Mouse (Mus musculus): ENCODE results near the gene Sec22c. TPM values are rescaled to one million over a fixed set of nuclear protein-coding genes. Genes with fewer than 3 reads are reported as not detected.

Gene Sec22c
- polyA plus RNA-seq, 1 experiment from 2014 or later: 4.7 TPM

DNA sequence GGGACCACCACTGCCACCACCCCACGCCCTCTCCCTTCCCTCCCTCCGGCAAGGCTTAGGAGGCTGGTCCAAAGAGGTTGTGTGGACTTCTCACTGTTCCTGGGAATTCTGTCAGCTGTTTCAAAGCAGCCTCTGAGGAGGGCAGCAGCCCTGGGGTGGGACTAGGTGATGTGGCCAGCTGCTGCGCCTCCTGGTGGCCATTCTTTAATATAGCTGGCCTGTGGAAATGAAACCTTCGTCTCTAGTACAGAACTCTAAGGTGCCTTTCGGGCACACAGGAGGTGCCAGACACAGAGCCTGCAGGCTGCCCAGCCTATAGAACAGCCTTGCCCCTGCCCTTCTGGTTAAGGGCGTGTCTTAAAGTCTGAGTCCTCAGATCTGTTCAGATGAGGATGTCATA, 25.7 kb downstream of the Sec22c start:
- H3K36me3 ChIP-seq (ENCODE audit: control insufficient read depth, insufficient read depth, low read length): no peaks in the 10 kb centered on the region
- 19% methylated on average over 6 of the region's 6 CpGs for WGBS
- peaks cover 3% of the 10 kb centered on the region; the same call in 1 of the 2 replicates for H3K27me3 ChIP-seq (replicated peaks; ENCODE audit: control insufficient read depth, insufficient read depth, low read length)
- H3K9ac ChIP-seq (ENCODE audit: low read depth, low read length): no peak overlapping the region
- H3K27ac ChIP-seq (ENCODE audit: low read depth, low read length): no peak overlapping the region
- H3K4me3 ChIP-seq (ENCODE audit: low read depth, low read length): no peak overlapping the region
- no peak for DNase-seq (ENCODE audit: low spot score)
- H3K4me1 ChIP-seq (replicated peaks; ENCODE audit: control insufficient read depth, insufficient read depth, low read length): peaks cover 8% of the 10 kb centered on the region; the same call in 1 of the 2 replicates
- peak; percentile 60 for ATAC-seq (replicated peaks; ENCODE audit: low FRiP score)
- H3K4me2 ChIP-seq: no peak overlapping the region
- no peaks in the 10 kb centered on the region for H3K9me3 ChIP-seq (ENCODE audit: control insufficient read depth, low read length)

DNA sequence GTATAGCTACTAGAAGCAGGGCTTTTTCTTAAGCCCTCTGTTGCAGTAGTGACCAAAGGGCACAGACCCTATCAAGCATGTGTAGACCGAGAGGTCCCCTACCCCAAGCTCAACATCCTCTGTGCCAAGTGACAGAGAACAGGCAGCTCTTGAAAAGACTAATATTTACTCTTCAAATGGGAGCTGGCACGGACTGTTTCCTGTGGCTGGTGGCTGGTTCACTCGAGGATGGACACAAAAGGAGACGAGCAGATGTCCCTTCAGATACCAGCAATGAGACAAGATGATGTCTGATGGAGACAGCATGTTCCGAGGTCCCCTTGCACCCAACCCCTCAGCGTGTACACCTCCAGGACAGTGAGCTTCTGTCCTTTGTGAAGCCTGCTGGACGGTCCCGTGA, 27.8 kb downstream of the Sec22c start:
- Histone ChIP-seq H3K27ac (ENCODE audit: low read depth, low read length) (no peak overlapping the region), H3K4me2 (no peak overlapping the region), H3K9me3 (ENCODE audit: control insufficient read depth, low read length) (no peaks in the 10 kb centered on the region), H3K27me3 (replicated peaks; ENCODE audit: control insufficient read depth, insufficient read depth, low read length) (peaks cover 3% of the 10 kb centered on the region; the same call in 1 of the 2 replicates), H3K9ac (ENCODE audit: low read depth, low read length) (no peak overlapping the region), H3K4me3 (ENCODE audit: low read depth, low read length) (no peak overlapping the region), H3K36me3 (ENCODE audit: control insufficient read depth, insufficient read depth, low read length) (no peaks in the 10 kb centered on the region), H3K4me1 (replicated peaks; ENCODE audit: control insufficient read depth, insufficient read depth, low read length) (peaks cover 12% of the 10 kb centered on the region)
- ATAC-seq (replicated peaks; ENCODE audit: low FRiP score) (no peak), DNase-seq (ENCODE audit: low spot score) (no peak)
- WGBS: 41% methylated on average over 8 of the region's 8 CpGs

DNA sequence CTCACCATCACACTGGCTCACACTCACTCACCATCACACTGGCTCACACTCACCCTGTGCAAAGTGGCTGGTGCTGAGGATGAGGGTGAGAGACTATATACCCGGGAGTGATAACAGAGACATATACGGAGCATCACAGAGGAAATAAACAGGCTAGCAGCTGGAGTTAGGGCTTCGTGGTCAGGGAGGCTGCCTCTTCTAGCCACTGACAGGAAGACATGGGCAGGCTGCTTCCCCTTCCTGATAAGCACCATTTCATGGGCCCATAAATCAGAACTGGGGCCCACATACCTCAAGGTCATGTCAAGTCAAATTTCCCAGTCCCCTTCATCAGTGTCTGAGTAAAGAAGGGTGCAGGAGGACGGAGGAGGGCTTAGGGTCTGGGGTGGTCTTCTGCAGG, 28.2 kb downstream of the Sec22c start:
- no peaks in the 10 kb centered on the region for H3K9me3 ChIP-seq (ENCODE audit: control insufficient read depth, low read length)
- ATAC-seq (replicated peaks; ENCODE audit: low FRiP score) (no peak), DNase-seq (ENCODE audit: low spot score) (no peak)
- no peak overlapping the region for H3K4me3 ChIP-seq (ENCODE audit: low read depth, low read length)
- H3K36me3 ChIP-seq (ENCODE audit: control insufficient read depth, insufficient read depth, low read length): no peaks in the 10 kb centered on the region
- H3K27me3 ChIP-seq (replicated peaks; ENCODE audit: control insufficient read depth, insufficient read depth, low read length): peaks cover 3% of the 10 kb centered on the region; the same call in 1 of the 2 replicates
- WGBS: 16% methylated on average over 4 of the region's 4 CpGs
- H3K4me1 ChIP-seq (replicated peaks; ENCODE audit: control insufficient read depth, insufficient read depth, low read length): peaks cover 16% of the 10 kb centered on the region
- no peak overlapping the region for H3K4me2 ChIP-seq
- no peak overlapping the region for H3K9ac ChIP-seq (ENCODE audit: low read depth, low read length)
- no peak overlapping the region for H3K27ac ChIP-seq (ENCODE audit: low read depth, low read length)

DNA sequence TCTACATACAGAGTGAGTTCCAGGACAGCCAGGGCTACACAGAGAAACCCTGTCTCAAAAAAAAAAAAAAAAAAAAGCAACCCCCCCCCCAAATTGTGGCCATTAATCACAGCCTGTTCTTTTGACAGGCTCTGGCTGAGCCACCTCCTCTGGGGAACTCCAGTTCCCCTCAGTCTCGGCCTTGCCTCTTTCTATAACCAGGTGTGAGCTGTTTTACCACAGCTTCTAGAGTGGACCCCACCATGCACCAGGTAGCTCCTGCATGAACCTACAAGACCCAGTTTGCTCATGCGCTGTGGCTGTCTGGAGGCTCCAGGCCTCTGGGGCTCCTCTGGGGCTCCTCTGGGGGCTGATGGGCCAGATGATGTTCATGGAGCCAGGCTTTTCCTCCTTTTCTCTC, 29.7 kb downstream of the Sec22c start:
- 73% methylated on average over 2 of the region's 2 CpGs for WGBS
- H3K4me3 ChIP-seq (ENCODE audit: low read depth, low read length): no peak overlapping the region
- H3K27ac ChIP-seq (ENCODE audit: low read depth, low read length): no peak overlapping the region
- DNase-seq (ENCODE audit: low spot score): no peak
- H3K27me3 ChIP-seq (replicated peaks; ENCODE audit: control insufficient read depth, insufficient read depth, low read length): peaks cover 6% of the 10 kb centered on the region
- H3K4me1 ChIP-seq (replicated peaks; ENCODE audit: control insufficient read depth, insufficient read depth, low read length): peaks cover 20% of the 10 kb centered on the region
- H3K36me3 ChIP-seq (ENCODE audit: control insufficient read depth, insufficient read depth, low read length): no peaks in the 10 kb centered on the region
- H3K9ac ChIP-seq (ENCODE audit: low read depth, low read length): no peak overlapping the region
- H3K9me3 ChIP-seq (ENCODE audit: control insufficient read depth, low read length): no peaks in the 10 kb centered on the region
- H3K4me2 ChIP-seq: no peak overlapping the region
- no peak for ATAC-seq (replicated peaks; ENCODE audit: low FRiP score)

DNA sequence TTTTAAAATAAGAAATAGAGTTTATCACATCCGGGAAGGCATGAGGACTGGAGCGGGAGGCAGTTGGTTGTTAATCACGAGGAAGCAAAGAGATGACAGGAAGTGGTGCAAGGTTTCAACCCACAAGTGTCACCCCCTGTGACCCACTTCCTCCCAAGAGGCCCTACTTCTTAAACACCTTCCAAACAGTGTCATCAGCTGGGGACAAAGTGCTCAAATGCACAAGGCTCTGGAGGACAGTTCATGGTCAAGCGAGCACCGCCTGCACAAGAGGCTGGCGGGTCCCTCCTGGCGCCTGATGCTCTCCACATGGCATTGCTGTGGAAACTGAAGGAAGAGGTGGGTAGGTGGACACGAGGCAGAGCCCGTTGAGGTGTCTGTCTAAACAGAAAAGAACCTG, 30.3 kb downstream of the Sec22c start:
- Histone ChIP-seq H3K36me3 (ENCODE audit: control insufficient read depth, insufficient read depth, low read length) (no peaks in the 10 kb centered on the region), H3K4me3 (ENCODE audit: low read depth, low read length) (no peak overlapping the region), H3K27ac (ENCODE audit: low read depth, low read length) (no peak overlapping the region), H3K9me3 (ENCODE audit: control insufficient read depth, low read length) (no peaks in the 10 kb centered on the region), H3K4me2 (no peak overlapping the region), H3K9ac (ENCODE audit: low read depth, low read length) (no peak overlapping the region), H3K4me1 (replicated peaks; ENCODE audit: control insufficient read depth, insufficient read depth, low read length) (peaks cover 20% of the 10 kb centered on the region), H3K27me3 (replicated peaks; ENCODE audit: control insufficient read depth, insufficient read depth, low read length) (peaks cover 10% of the 10 kb centered on the region)
- 58% methylated on average over 9 of the region's 9 CpGs for WGBS
- DNase-seq (ENCODE audit: low spot score) (no peak), ATAC-seq (replicated peaks; ENCODE audit: low FRiP score) (no peak)

DNA sequence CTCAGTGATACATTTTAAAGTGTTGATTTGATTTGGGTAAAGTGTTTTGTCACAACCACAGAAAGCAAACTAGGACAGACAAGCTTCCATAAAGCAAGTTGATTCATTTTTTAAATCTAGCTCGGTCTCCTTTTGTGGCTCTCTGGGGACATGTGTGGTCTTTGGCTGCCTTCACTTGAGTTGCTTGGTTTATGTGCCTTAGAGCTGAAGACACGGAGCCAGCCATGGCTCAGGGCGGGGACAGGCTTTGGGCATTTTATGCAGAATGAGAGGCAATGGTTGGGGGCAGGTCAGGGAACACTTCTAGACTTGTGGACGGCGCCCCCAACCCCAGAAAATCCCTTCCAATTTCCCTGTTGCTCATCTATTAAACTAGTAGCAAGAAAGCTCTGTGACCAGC, 31.6 kb downstream of the Sec22c start:
- no peak overlapping the region for H3K4me2 ChIP-seq
- H3K4me3 ChIP-seq (ENCODE audit: low read depth, low read length): no peak overlapping the region
- no peaks in the 10 kb centered on the region for H3K36me3 ChIP-seq (ENCODE audit: control insufficient read depth, insufficient read depth, low read length)
- ATAC-seq (replicated peaks; ENCODE audit: low FRiP score): no peak
- H3K9ac ChIP-seq (ENCODE audit: low read depth, low read length): no peak overlapping the region
- H3K4me1 ChIP-seq (replicated peaks; ENCODE audit: control insufficient read depth, insufficient read depth, low read length): peaks cover 20% of the 10 kb centered on the region
- no peak for DNase-seq (ENCODE audit: low spot score)
- no peak overlapping the region for H3K27ac ChIP-seq (ENCODE audit: low read depth, low read length)
- peaks cover 23% of the 10 kb centered on the region for H3K27me3 ChIP-seq (replicated peaks; ENCODE audit: control insufficient read depth, insufficient read depth, low read length)
- H3K9me3 ChIP-seq (ENCODE audit: control insufficient read depth, low read length): no peaks in the 10 kb centered on the region
- WGBS: 86% methylated on average over 5 of the region's 5 CpGs

DNA sequence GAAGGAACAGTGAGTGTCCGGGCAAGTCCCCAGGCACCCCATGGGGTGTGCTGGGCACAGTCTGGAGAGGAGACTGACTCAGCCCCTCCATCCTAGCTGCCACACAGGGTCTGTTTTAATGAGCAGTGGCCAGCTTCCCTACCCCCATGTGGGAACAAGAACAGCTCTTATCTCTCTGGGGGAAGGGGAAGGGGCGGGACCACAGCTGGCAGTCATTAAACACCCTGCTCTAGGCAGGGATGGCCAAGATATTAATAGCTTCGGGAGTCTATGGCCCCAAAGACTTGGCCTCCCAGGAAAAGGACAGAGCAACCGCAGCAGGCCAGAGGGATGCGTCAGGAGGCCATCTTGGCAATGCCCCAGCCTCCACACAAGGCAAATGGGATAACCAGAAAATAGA, 33.0 kb downstream of the Sec22c start:
- Histone ChIP-seq H3K9ac (ENCODE audit: low read depth, low read length) (no peak overlapping the region), H3K4me3 (ENCODE audit: low read depth, low read length) (no peak overlapping the region), H3K27ac (ENCODE audit: low read depth, low read length) (no peak overlapping the region), H3K36me3 (ENCODE audit: control insufficient read depth, insufficient read depth, low read length) (no peaks in the 10 kb centered on the region), H3K4me1 (replicated peaks; ENCODE audit: control insufficient read depth, insufficient read depth, low read length) (peaks cover 18% of the 10 kb centered on the region), H3K27me3 (replicated peaks; ENCODE audit: control insufficient read depth, insufficient read depth, low read length) (peaks cover 34% of the 10 kb centered on the region), H3K4me2 (no peak overlapping the region), H3K9me3 (ENCODE audit: control insufficient read depth, low read length) (no peaks in the 10 kb centered on the region)
- WGBS: 25% methylated on average over 5 of the region's 5 CpGs
- no peak for DNase-seq (ENCODE audit: low spot score)
- ATAC-seq (replicated peaks; ENCODE audit: low FRiP score): peak; percentile 52; the same call in 1 of the 2 replicates

DNA sequence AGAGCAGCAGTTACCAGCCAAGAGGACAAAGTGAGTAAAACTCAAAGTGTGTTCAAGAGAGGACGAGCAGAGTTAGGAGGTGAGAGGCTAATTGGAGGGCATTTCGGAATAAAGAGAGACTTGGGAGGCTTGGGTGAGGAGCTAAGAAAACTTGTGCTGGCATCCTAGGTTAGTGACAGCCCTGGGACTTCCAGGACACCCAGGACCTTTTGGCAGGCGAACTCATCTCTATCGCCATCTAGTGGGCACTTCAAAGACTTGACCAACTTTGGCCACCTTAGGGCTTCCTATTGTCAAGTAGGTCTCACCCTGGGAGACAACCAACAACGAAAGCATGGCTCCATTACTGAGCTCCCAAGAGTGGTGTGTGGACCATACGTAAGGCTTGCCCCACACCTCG, 34.0 kb downstream of the Sec22c start:
- ATAC-seq (replicated peaks; ENCODE audit: low FRiP score) (no peak; the same call in 1 of the 2 replicates), DNase-seq (ENCODE audit: low spot score) (no peak)
- Histone ChIP-seq H3K36me3 (ENCODE audit: control insufficient read depth, insufficient read depth, low read length) (no peaks in the 10 kb centered on the region), H3K27me3 (replicated peaks; ENCODE audit: control insufficient read depth, insufficient read depth, low read length) (peaks cover 43% of the 10 kb centered on the region), H3K4me3 (ENCODE audit: low read depth, low read length) (no peak overlapping the region), H3K9me3 (ENCODE audit: control insufficient read depth, low read length) (no peaks in the 10 kb centered on the region), H3K9ac (ENCODE audit: low read depth, low read length) (no peak overlapping the region), H3K27ac (ENCODE audit: low read depth, low read length) (no peak overlapping the region), H3K4me2 (no peak overlapping the region), H3K4me1 (replicated peaks; ENCODE audit: control insufficient read depth, insufficient read depth, low read length) (peaks cover 12% of the 10 kb centered on the region)
- 22% methylated on average over 7 of the region's 7 CpGs for WGBS

DNA sequence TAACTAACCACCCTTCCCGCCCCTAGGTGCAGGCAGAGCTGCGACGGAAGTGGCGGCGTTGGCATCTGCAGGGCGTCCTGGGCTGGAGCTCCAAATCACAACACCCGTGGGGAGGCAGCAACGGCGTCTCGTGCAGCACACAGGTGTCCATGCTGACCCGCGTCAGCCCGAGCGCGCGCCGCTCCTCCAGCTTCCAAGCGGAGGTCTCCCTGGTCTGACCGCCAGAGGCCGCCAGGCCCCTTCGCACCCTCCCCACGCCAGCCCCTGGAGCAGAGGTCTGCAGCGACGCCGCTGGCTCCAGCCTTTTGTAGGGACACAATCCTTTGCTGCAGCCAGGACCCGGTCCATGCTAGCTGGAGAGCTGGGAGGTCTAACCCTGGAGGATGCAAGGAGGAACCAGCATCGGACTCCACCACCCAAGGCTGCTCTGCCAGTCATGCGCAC, 35.9 kb downstream of the Sec22c start:
- Histone ChIP-seq H3K36me3 (ENCODE audit: control insufficient read depth, insufficient read depth, low read length) (no peaks in the 10 kb centered on the region), H3K9me3 (ENCODE audit: control insufficient read depth, low read length) (no peaks in the 10 kb centered on the region), H3K4me1 (replicated peaks; ENCODE audit: control insufficient read depth, insufficient read depth, low read length) (peaks cover 12% of the 10 kb centered on the region), H3K4me2 (peak overlapping the region; percentile 67), H3K27me3 (replicated peaks; ENCODE audit: control insufficient read depth, insufficient read depth, low read length) (peaks cover 43% of the 10 kb centered on the region), H3K9ac (ENCODE audit: low read depth, low read length) (no peak overlapping the region), H3K27ac (ENCODE audit: low read depth, low read length) (no peak overlapping the region), H3K4me3 (ENCODE audit: low read depth, low read length) (peak overlapping the region; percentile 29)
- ATAC-seq (replicated peaks; ENCODE audit: low FRiP score) (peak; percentile 31; the same call in 1 of the 2 replicates), DNase-seq (ENCODE audit: low spot score) (peak; percentile 74)
- 2% methylated on average over 28 of the region's 28 CpGs for WGBS

All from liver, embryonic 11.5 days (tissue).